Mouse (Mus musculus): ENCODE results near the gene 0610030E20Rik.

GRCm38 (mm10) chr6:72371147-72371546 lies 24.0 kb downstream of the 0610030E20Rik start:
- TF ChIP-seq TAL1 (IDR thresholded peaks at IDR 0.05; ENCODE audit: low read length) (no peak), GATA1 (IDR thresholded peaks at IDR 0.05; ENCODE audit: low read length) (no peak)
